Mouse (Mus musculus) adipocyte (in vitro differentiated cells): Measurements from ENCODE around the gene Akap13.

Experiments
- DNase-seq: peaks from one replicate; pipeline ENCODE4 v3.0.0-alpha.2; 2016; ENCODE audit warnings: low spot score

The Akap13 gene

DNA sequence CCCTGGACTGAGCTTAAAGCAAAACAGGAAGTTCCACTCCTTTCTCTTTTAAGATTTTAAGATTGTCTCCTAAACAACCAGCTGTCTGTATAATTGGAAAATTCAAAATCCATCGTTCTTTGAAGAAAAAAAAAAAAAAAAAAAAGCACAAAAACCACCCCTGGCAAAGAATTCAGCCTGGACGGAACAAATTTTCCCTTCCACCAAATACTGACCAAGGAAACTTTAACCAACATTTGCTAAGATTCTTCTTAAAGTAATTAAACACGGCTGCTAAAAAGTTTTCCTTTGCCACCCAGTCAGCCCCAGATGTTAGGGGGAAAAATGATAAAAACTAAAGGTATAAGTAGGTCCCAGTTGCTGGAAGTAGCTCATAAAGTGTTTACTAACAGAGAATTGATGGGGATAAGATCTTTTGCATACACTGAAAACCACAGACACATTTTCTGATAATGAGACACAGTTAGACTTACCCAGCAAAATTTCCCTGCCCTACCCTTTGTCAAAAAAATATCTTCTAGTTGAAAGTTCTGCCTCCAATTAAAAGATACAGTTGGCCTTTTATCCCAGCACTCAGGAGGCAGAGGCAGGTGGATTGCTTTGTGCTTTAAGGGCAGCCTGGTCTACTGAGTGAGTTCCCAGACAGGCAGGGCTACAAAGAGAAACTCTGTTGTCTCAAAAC is 338.5 kb downstream of the Akap13 start:
- DNase-seq = no peak

DNA sequence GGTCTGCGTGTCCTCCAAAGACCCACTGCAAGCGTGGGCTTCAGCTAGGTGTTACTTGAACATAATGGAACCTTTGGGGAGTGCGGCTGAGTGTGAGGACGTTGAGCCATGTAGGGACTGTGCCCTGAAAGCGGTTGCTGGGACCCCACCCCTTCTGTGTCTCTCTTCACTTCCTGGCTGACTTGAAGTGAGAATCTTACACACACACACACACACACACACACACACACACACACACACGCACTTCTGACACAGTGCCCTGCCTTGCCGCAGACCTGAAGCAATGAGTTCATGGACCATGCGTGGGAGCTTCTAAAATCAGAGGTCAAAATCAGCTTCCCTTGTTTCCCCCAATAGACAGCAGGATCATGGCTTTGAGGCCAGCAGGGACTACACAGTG is 339.8 kb downstream of the Akap13 start:
- no peak for DNase-seq

DNA sequence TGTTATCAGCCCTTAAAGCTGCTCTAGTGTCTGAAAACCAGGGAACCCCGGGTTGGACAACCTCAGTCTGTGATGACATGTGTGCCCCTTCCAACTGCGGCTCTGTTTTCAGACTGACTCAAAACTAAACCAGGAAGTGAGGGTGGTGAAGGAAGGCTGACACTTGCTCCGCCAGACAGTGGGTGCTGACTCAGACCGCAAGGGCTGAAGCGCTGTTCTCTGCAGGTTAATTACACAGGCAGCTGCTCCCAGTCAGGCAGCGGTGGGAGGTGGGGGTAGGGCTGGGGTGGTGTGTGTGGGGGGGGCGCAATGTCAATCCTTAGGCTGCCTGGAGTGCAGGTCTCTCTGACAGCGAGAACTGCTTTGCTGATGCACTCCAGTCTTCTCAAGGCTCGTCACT is 341.1 kb downstream of the Akap13 start:
- no peak for DNase-seq

DNA sequence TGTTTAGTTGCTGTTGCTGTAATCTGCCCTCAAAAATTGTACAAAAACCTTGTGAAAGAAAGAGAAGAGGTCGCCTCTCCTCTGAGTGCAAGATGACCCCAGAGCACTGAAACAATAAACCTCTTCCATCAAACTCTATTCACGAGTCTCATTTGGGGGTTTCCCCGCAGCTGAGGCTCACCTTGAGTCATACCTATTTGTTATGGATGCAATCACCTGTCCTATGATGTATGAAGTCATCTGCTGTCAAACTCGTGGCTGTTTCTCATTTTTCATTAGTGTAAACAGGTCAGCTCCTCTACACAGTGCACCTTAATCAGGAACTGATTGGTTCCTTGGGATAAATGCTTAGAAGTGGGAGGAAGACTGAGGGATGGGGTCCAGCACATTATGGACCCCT is 345.2 kb downstream of the Akap13 start:
- no peak for DNase-seq

DNA sequence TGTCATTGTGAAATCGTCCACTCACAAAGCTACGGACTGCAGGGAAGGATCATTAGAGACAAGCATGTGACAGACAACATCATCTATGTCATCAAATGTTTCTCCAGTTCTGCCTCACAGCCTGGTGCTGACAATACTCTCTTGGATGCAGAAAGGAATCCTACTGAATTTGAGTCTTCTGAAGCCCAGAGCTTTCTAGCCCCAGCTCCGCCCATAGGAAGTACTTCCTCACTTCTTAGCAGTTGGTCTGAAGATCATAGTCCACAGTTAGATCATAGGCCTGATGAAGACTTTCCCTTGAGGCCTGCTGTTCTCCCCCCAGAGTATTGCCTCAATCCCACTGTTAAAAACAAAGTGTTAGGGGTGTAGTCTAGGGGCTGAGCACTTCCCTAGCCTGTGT is 345.7 kb downstream of the Akap13 start:
- DNase-seq = no peak

DNA sequence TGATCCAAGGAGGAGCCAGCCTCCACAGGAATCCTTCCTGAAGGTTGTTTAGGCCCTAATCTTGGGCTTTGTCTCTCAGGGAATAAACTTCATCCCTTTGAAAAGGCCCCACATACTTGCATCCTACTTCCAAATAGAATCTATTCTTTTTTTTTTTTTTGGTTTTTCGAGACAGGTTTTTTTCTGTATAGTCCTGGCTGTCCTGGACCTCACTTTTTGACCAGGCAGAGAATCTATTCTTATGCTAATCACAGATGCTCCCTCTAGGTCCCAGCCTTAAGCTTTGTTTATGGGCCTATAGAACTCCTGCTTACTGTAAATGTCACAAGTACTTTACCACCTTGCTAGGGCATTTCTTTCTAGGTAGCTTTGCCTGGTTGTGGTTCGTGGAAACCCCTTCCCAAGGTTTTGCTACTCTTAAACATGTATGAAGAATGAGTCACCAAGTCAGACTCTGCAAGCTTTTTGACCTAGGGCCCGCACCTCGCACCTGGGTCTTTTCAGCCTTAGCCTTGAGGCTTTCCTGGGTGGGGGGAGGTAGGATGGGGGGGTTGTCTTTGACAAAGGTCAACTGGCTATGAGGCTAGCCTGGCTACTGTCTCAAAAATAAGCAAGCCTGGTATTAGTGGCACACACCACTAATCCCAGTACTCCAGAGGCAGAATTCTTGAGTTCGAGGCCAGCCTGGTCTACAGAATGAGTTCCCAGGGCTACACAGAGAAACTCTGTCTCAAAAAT is 346.5 kb downstream of the Akap13 start:
- no peak for DNase-seq

DNA sequence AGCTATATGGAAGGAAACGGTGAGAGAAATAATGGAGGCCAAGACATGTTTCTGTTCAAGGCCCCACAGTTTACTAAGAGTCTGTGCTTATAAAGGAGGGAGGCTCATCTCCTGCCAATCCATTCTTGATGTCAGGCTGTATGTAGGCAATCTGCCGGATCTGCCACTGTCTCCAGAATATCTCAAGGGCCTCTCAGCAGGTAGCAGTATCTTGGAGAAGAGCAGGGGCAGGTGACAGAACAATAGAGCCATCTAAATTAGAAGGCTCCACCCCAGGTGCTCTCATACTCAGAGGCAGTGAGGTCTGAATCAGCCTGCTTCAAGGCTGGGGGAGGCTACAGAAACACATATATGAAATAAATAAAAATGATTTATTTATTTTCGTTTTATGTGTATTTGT is 347.6 kb downstream of the Akap13 start:
- no peak for DNase-seq
